Mouse (Mus musculus) ES-Bruce4 (cell line): ENCODE measurements around the gene Cog3.

Experiments used
- CTCF ChIP-seq: IDR thresholded peaks from one replicate; pipeline ENCODE4 v1.8.1; 2011; ENCODE audit warnings: low read depth, low read length
- EP300 ChIP-seq: IDR thresholded peaks from 2 replicates; pipeline ENCODE4 v1.6.1; 2011; ENCODE audit warnings: low read depth, low read length; ENCODE audit not compliant: insufficient read depth
- POLR2A ChIP-seq: IDR thresholded peaks from one replicate; pipeline ENCODE4 v1.8.1; 2011; ENCODE audit warnings: low read length; ENCODE audit not compliant: insufficient read depth

- TF ChIP-seq POLR2A = no peak
- TF ChIP-seq CTCF = no peak
- no peak for TF ChIP-seq EP300
Measured at GRCm38 (mm10) chr14:75757821-75758220, 3.5 kb upstream of the Cog3 start.
